ENCODE assay signal across 21 mouse cellular contexts in genomic region chr2:160515621-160516020, GRCm38 (mm10).
"Had no signal": no experiment of that assay in that cellular context is flagged by ENCODE, and none has a peak within 500 bp of the region (broad histone marks: within the 10 kb centered on the region; RNA-seq: fewer than 3 reads in every experiment).

No protein-coding gene starts in this region.

- H3K4me1 ChIP-seq: liver, embryonic 15.5 days; megakaryocyte, embryonic 14.5 days; neural tube, embryonic 13.5 days; neural tube, embryonic 15.5 days; stomach, embryonic 15.5 days had no signal

- H3K27ac ChIP-seq: liver, embryonic 15.5 days; macrophage; midbrain, embryonic 13.5 days; neural tube, embryonic 13.5 days; neural tube, embryonic 15.5 days; stomach, embryonic 15.5 days; stomach, postnatal 0 days had no signal

- H3K36me3 ChIP-seq: liver, embryonic 15.5 days; midbrain, embryonic 13.5 days; neural tube, embryonic 13.5 days; neural tube, embryonic 15.5 days; stomach, embryonic 15.5 days had no signal

- H3K27me3 ChIP-seq: liver, embryonic 15.5 days; midbrain, embryonic 13.5 days; stomach, embryonic 15.5 days had no signal

- ATAC-seq: liver, postnatal 0 days; midbrain, embryonic 13.5 days; midbrain, embryonic 16.5 days had no signal

- DNase-seq: liver, postnatal 0 days; lung, adult 2 months; lung, postnatal 14 days; lung, postnatal 36 days; retina, postnatal 1 day; right cerebral cortex, adult 18-20 months; right cerebral cortex, postnatal 25 days; thymus, adult 2 months; thymus, postnatal 25 days; thymus, postnatal 4 days had no signal

- H3K4me3 ChIP-seq: liver, embryonic 15.5 days; megakaryocyte, embryonic 14.5 days; midbrain, embryonic 13.5 days; myocyte; neural tube, embryonic 13.5 days; neural tube, embryonic 15.5 days; stomach, embryonic 15.5 days had no signal

- H3K4me2 ChIP-seq: liver, embryonic 15.5 days; midbrain, embryonic 11.5 days; midbrain, embryonic 13.5 days; neural tube, embryonic 13.5 days; neural tube, embryonic 15.5 days; stomach, embryonic 15.5 days had no signal

- H3K9ac ChIP-seq: liver, embryonic 15.5 days; liver, postnatal 0 days; midbrain, embryonic 13.5 days; neural tube, embryonic 13.5 days; neural tube, embryonic 15.5 days; stomach, embryonic 15.5 days had no signal

- H3K9me3 ChIP-seq: liver, embryonic 15.5 days; megakaryocyte, embryonic 14.5 days; midbrain, embryonic 13.5 days; neural tube, embryonic 13.5 days; neural tube, embryonic 15.5 days; stomach, embryonic 15.5 days had no signal
